Mouse (Mus musculus) liver, embryonic 16.5 days (tissue): ENCODE data around the gene Atf4. TPM values are rescaled to one million over a fixed set of nuclear protein-coding genes. Genes with fewer than 3 reads are reported as not detected.
A peak's percentile ranks its signal among the peaks of the same experiment; 100 is the strongest.

Experiments
- ATAC-seq: fragments of 200-750 bp; cut with Nextera tagmentation; 2 replicates; pipeline ENCODE4 v1.8.0; 2017; ENCODE audit warnings: low read depth, mild to moderate bottlenecking, moderate number of reproducible peaks, moderate library complexity
- H3K27ac ChIP-seq: fragments of 300-500 bp; sonication (generic); 2 replicates; pipeline ENCODE4 v1.5.1; 2014; ENCODE audit warnings: mild to moderate bottlenecking, low read length
- H3K27me3 ChIP-seq: fragments of 300-500 bp; sonication (generic); 2 replicates; pipeline ENCODE4 v1.6.1; 2014; ENCODE audit warnings: low read depth, low read length, mixed read lengths; ENCODE audit not compliant: control insufficient read depth, insufficient read depth
- H3K36me3 ChIP-seq: fragments of 300-500 bp; sonication (generic); 2 replicates; pipeline ENCODE4 v1.6.1; 2014; ENCODE audit warnings: mild to moderate bottlenecking; ENCODE audit not compliant: control insufficient read depth, insufficient read depth
- H3K4me1 ChIP-seq: fragments of 300-500 bp; sonication (generic); 2 replicates; pipeline ENCODE4 v1.6.1; 2014; ENCODE audit warnings: low read depth, low read length, mixed read lengths; ENCODE audit not compliant: control insufficient read depth
- H3K4me2 ChIP-seq: fragments of 300-500 bp; sonication (generic); 2 replicates; pipeline ENCODE4 v1.6.1; 2014; ENCODE audit warnings: low read depth, low read length, mixed read lengths
- H3K4me3 ChIP-seq: fragments of 300-500 bp; sonication (generic); 2 replicates; pipeline ENCODE4 v1.5.1; 2014; ENCODE audit warnings: low read depth, mild to moderate bottlenecking, low read length
- H3K9ac ChIP-seq: fragments of 300-500 bp; sonication (generic); 2 replicates; pipeline ENCODE4 v1.6.1; 2014; ENCODE audit warnings: low read depth, low read length
- H3K9me3 ChIP-seq: fragments of 300-500 bp; sonication (generic); replicated peaks from 2 replicates; pipeline ENCODE4 v1.6.1; 2016; ENCODE audit warnings: low read length; ENCODE audit not compliant: control insufficient read depth
- WGBS: fragments of 180-500 bp; shearing (Covaris S2); extraction: QIAGEN DNeasy Blood & Tissue Kit; methylation state at CpG from one replicate; pipeline ENCODE4 v1.1.7; 2014; ENCODE audit not compliant: insufficient replicate concordance; 5-methylcytosine and 5-hydroxymethylcytosine counted together
- polyA plus RNA-seq: library from polyadenylated mRNA; unstranded; fragments of >200 nt; fragmentation: Nextera tagmentation; extraction: Ambion mirVana; gene quantifications from 2 replicates; pipeline ENCODE4 v1.2.1, GENCODE M21; 2015

Atf4 gene
- polyA plus RNA-seq, 1 experiment from 2014 or later = 139 TPM

DNA sequence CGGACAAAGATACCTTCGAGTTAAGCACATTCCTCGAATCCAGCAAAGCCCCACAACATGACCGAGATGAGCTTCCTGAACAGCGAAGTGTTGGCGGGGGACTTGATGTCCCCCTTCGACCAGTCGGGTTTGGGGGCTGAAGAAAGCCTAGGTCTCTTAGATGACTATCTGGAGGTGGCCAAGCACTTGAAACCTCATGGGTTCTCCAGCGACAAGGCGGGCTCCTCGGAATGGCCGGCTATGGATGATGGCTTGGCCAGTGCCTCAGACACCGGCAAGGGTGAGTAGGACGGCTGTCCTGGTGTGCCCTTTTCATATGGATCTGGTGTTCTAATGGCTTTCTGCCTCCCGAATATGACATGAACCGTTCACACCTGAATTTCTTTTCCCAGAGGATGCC is 1.3 kb downstream of the Atf4 start:
- Histone ChIP-seq H3K4me3 (peak overlapping the region; percentile 91), H3K4me1 (peaks cover 68% of the 10 kb centered on the region), H3K9ac (peak overlapping the region; percentile 96), H3K9me3 (no peaks in the 10 kb centered on the region), H3K4me2 (peak overlapping the region; percentile 97), H3K27me3 (no peaks in the 10 kb centered on the region), H3K27ac (peak overlapping the region; percentile 99), H3K36me3 (peaks cover 28% of the 10 kb centered on the region)
- ATAC-seq = no peak
- whole genome bisulfite sequencing = 4% methylated on average over 16 of the region's 16 CpGs

DNA sequence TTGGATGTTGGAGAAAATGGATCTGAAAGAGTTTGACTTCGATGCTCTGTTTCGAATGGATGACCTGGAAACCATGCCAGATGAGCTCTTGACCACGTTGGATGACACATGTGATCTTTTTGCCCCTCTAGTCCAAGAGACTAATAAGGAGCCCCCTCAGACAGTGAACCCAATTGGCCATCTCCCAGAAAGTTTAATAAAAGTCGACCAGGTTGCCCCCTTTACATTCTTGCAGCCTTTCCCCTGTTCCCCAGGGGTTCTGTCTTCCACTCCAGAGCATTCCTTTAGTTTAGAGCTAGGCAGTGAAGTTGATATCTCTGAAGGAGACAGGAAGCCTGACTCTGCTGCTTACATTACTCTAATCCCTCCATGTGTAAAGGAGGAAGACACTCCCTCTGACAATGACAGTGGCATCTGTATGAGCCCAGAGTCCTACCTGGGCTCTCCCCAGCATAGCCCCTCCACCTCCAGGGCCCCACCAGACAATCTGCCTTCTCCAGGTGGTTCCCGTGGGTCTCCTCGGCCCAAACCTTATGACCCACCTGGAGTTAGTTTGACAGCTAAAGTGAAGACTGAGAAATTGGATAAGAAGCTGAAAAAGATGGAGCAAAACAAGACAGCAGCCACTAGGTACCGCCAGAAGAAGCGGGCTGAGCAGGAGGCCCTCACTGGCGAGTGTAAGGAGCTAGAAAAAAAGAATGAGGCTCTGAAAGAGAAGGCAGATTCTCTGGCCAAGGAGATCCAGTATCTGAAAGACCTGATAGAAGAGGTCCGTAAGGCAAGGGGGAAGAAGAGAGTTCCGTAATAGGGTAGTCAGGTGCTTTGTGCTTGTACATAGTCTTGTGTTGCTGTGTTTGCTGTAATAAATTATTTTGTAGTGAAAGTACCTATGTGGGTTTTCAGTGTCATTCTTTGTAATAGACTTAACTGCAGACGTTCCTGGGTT is 1.9 kb downstream of the Atf4 start:
- peaks cover 61% of the 10 kb centered on the region for H3K4me1 ChIP-seq
- ATAC-seq = no peak
- peak overlapping the region; percentile 91 for H3K4me3 ChIP-seq
- H3K27ac ChIP-seq = peak overlapping the region; percentile 99
- H3K9me3 ChIP-seq = no peaks in the 10 kb centered on the region
- H3K27me3 ChIP-seq = no peaks in the 10 kb centered on the region
- peak overlapping the region; percentile 97 for H3K4me2 ChIP-seq
- peak overlapping the region; percentile 96 for H3K9ac ChIP-seq
- peaks cover 28% of the 10 kb centered on the region for H3K36me3 ChIP-seq
- WGBS = 49% methylated on average over 12 of the region's 12 CpGs

DNA sequence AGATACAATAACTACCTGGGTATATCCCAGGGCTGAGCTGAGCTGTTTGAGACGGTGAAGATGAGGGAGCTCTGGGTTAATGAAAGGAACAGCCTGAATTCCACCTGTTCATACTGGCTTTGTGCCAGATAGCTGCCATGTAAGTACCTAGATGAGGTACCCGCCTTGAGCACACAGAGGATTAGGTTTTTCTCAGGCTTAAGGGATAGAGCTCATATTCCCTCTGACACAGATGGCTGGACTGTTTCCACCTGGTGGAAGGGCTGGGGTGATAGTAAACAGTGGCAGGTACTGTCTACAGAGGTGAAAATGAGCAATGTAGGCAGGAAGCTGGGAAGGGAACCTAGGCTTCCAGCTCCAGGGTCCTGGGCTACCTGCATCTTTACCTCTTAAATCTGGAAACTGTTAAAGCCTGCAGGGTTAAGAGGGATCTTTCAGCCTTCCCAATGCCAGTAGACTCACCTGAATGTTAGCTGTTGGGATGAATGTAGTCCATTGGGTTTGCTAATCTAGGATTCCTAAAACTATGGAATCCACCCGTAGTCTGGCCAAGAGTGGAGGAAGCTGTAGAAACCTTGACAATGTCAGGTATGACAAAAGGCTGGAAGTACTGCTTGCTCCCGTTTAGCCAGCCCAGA is 2.7 kb downstream of the Atf4 start:
- peak overlapping the region; percentile 96 for H3K9ac ChIP-seq
- no peaks in the 10 kb centered on the region for H3K27me3 ChIP-seq
- H3K36me3 ChIP-seq = peaks cover 28% of the 10 kb centered on the region
- peak overlapping the region; percentile 97 for H3K4me2 ChIP-seq
- no peak for ATAC-seq
- WGBS = 26% methylated on average over 4 of the region's 4 CpGs
- H3K4me3 ChIP-seq = peak overlapping the region; percentile 91
- peak overlapping the region; percentile 99 for H3K27ac ChIP-seq
- H3K9me3 ChIP-seq = no peaks in the 10 kb centered on the region
- peaks cover 62% of the 10 kb centered on the region for H3K4me1 ChIP-seq

GRCm38 (mm10) chr15:80258240-80259170 is 3.5 kb downstream of the Atf4 start:
- Histone ChIP-seq H3K9me3 (no peaks in the 10 kb centered on the region), H3K27ac (peak overlapping the region; percentile 99), H3K27me3 (no peaks in the 10 kb centered on the region), H3K36me3 (peaks cover 28% of the 10 kb centered on the region), H3K4me3 (peak overlapping the region; percentile 91), H3K4me1 (peaks cover 63% of the 10 kb centered on the region), H3K9ac (peak overlapping the region; percentile 96), H3K4me2 (peak overlapping the region; percentile 97)
- ATAC-seq = peak; percentile 57
- 44% methylated on average over 11 of the region's 11 CpGs for WGBS

- Histone ChIP-seq H3K27me3 (no peaks in the 10 kb centered on the region), H3K36me3 (peaks cover 28% of the 10 kb centered on the region), H3K9ac (0 out of 2 replicates have a peak overlapping the region, but pooled peaks have one; percentile 17), H3K27ac (peak overlapping the region; percentile 99), H3K4me2 (0 out of 2 replicates have a peak overlapping the region, but pooled peaks have one; percentile 97), H3K4me3 (no peak overlapping the region), H3K4me1 (peaks cover 56% of the 10 kb centered on the region), H3K9me3 (no peaks in the 10 kb centered on the region)
- no peak for ATAC-seq
- 78% methylated on average over 8 of the region's 8 CpGs for WGBS
Measured at GRCm38 (mm10) chr15:80259406-80260045, 4.5 kb downstream of the Atf4 start.

DNA sequence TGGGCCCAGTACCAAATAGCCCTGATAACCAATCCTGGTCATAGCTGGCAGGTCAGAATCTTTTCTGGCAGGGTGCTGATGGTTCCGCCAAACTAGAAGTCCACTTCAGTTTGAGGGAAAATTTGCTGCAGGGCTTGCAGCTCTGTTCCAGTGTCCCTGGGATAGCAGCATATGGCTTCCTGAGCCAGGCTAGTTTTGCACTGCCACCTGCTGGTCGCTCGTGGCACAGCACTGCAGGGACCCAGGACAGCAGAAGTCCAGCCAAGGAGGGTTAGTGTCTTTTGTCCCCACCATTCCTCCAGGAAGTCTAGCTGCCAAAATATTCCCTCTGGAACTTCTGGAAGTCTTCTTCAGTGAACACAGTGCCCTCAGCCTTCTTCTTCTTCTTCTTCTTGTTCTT is 5.7 kb downstream of the Atf4 start:
- no peak overlapping the region for H3K4me2 ChIP-seq
- H3K9me3 ChIP-seq = no peaks in the 10 kb centered on the region
- H3K9ac ChIP-seq = no peak overlapping the region
- no peak overlapping the region; the same call in 1 of the 2 replicates for H3K27ac ChIP-seq
- ATAC-seq = no peak
- no peak overlapping the region for H3K4me3 ChIP-seq
- peaks cover 28% of the 10 kb centered on the region for H3K36me3 ChIP-seq
- peaks cover 57% of the 10 kb centered on the region for H3K4me1 ChIP-seq
- no peaks in the 10 kb centered on the region for H3K27me3 ChIP-seq
- WGBS = 8% methylated on average over 3 of the region's 3 CpGs

DNA sequence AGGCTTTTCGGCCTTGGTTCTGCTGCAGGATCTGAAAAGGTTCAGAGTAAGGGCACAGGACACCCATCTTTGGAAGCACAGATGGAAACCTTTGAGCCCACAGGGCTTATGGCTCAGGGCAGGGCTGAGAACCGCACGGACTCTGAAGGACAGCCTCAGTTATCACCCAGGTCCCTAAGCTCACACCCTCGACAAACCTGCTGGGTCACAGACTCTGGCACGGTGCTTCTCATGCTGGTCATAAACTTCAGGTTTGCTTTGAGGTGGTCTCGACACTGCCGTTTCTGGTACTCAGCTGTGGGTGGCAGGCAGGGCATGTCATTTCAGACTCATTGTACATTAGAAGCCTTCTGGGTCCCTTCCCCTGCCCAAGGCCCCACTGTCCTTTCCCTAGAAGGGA is 6.1 kb downstream of the Atf4 start:
- Histone ChIP-seq H3K9me3 (no peaks in the 10 kb centered on the region), H3K9ac (no peak overlapping the region), H3K4me3 (no peak overlapping the region), H3K27ac (no peak overlapping the region), H3K4me1 (peaks cover 57% of the 10 kb centered on the region), H3K27me3 (no peaks in the 10 kb centered on the region), H3K36me3 (peaks cover 26% of the 10 kb centered on the region), H3K4me2 (no peak overlapping the region)
- ATAC-seq = no peak
- WGBS = 70% methylated on average over 7 of the region's 7 CpGs
